Mouse (Mus musculus): ENCODE data around the gene Nudt22. TPM values are rescaled to one million over a fixed set of nuclear protein-coding genes. Genes with fewer than 3 reads are reported as not detected.
A peak's percentile ranks its signal among the peaks of the same experiment; 100 is the strongest.

Nudt22 gene
- polyA plus RNA-seq, 1 experiment, result 19.4 TPM

DNA sequence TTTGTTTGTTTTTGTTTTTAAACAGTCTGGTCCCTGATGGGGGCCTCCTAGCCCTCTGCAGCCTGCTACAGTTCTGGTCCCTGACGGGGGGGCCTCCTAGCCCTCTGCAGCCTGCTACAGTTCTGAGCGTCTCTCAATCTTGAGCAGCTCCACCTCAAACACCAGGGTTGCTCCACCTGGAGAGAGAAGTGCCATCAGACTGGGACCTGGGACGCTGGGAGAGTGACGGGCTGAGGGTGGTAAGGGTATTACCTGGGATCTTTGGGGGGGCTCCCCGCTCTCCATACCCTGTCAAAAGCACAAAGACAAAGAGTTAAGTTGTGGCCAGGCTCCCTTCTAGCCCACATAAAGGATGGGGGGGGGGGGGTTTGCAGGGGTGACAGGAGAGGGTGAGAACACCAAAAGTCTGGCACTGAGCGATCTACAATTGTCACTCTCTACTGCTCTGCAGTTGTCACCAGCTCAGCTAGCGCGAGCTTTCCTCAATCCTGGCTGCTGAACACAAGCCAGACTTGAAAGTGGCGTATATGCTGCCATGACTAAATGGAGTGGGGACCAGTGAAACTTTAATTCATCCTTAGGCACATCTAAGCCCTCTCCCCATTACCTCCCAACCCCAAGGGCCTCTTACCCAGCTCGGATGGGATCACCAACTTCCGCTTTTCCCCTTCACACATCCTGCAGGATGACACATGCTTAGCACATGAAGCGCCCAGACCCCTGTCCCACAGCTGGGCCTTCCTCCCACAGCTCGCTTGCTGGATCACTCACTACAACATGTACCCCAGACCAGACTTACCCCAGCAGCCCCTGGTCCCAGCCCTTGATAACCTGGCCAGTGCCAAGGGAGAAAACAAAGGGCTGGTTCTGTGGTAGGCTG is 17.9 kb downstream of the Nudt22 start:
- TF ChIP-seq CTCF (IDR thresholded peaks at IDR 0.05; ENCODE audit: extremely low read depth, insufficient read depth, insufficient read length, insufficient replicate concordance) (no peak), POLR2A (IDR thresholded peaks at IDR 0.05; ENCODE audit: low read depth, low read length) (no peak)
- H3K4me3 ChIP-seq (ENCODE audit: extremely low read depth, insufficient read depth, insufficient read length), result no peak overlapping the region
- no peaks in the 10 kb centered on the region for H3K27me3 ChIP-seq (ENCODE audit: control insufficient read depth, insufficient read depth, low read length)
- peaks cover 4% of the 10 kb centered on the region; the same call in 1 of the 2 replicates for H3K36me3 ChIP-seq (ENCODE audit: control insufficient read depth, insufficient read depth, low read length)
- peaks cover 18% of the 10 kb centered on the region for H3K4me1 ChIP-seq (ENCODE audit: control insufficient read depth, insufficient read depth, insufficient read length)
- H3K27ac ChIP-seq (ENCODE audit: insufficient read depth, low read length), result no peak overlapping the region
- WGBS, result 90% methylated on average over 13 of the region's 13 CpGs
- no peak for DNase-seq (ENCODE audit: low read depth in 1 of 2, low spot score in 2 of 2)

- peak within 1 kb of the TSS; percentile 65 for H3K27ac ChIP-seq (ENCODE audit: insufficient read depth, low read length)
- peaks cover 18% of the 10 kb centered on the region for H3K4me1 ChIP-seq (ENCODE audit: control insufficient read depth, insufficient read depth, insufficient read length)
- peak within 1 kb of the TSS; percentile 65 for H3K4me3 ChIP-seq (ENCODE audit: extremely low read depth, insufficient read depth, insufficient read length)
- no peaks in the 10 kb centered on the region for H3K27me3 ChIP-seq (ENCODE audit: control insufficient read depth, insufficient read depth, low read length)
- under 1% methylated on average over 16 of the region's 16 CpGs for WGBS
- TF ChIP-seq POLR2A (IDR thresholded peaks at IDR 0.05; ENCODE audit: low read depth, low read length) (no peak), CTCF (IDR thresholded peaks at IDR 0.05; ENCODE audit: extremely low read depth, insufficient read depth, insufficient read length, insufficient replicate concordance) (0 out of 2 replicates have a peak, but pooled peaks have one; percentile 20)
- DNase-seq (ENCODE audit: low read depth in 1 of 2, low spot score in 2 of 2), result peak; percentile 25 to 45
- peaks cover 4% of the 10 kb centered on the region; the same call in 1 of the 2 replicates for H3K36me3 ChIP-seq (ENCODE audit: control insufficient read depth, insufficient read depth, low read length)
Measured at GRCm38 (mm10) chr19:6975537-6976521, 20.1 kb downstream of the Nudt22 start, which contains the start of gene Plcb3. Gene Plcb3 (minus strand): TSS chr19:6976470.

DNA sequence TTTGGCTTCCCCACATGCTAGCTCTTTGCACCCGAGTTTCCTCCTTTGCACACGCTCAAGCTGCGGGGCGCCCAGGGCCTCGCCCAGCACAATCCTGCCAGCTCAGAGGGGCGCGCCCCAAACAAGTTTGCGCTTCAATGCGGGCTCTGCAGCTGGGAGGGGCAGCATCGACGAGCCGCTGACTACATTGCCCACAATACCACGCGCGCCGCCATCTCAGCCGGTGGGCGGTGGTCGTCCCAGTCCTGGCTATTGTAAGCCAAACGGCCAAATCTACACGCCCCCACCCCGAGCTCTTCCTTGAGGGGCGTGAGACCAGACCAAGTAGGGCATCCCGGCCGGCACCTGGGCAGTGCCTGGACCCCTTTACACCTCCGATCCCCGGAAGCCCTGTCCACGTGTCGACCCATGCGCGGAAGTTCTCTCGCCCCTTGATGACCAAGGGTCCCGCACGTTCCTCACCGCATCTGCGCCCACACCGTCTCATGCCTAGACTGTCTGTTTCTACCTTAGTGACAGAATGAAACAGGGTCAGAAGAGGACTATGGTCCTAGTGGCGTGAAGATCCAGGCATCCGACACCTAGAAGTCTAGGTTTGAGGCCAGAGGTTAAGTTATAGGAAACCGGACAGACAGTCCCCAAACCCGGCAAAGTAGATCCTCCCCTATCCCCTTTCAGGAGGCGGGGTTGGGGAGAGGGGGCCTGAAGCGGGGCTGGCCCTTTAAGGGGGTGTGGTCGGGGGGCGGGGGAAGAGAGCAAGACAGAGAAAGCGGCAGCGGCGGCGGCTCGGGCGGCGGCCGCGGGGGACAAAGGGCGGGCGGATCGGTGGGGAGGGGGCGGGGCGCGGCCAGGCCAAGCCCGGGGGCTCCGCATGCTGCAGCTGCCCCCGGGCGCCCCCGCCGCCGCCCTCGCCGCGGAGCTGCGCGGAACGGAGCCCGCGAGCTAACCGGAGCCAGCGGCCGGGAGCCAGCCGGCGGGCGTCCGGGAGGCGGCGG is 21.4 kb downstream of the Nudt22 start, which contains the start of gene Ppp1r14b:
TSS of gene Ppp1r14b (plus strand) at position 758 of the 995 bp plus-strand sequence.
- peak; percentile 45 to 74 for DNase-seq (ENCODE audit: low read depth in 1 of 2, low spot score in 2 of 2)
- H3K4me1 ChIP-seq (ENCODE audit: control insufficient read depth, insufficient read depth, insufficient read length), result peaks cover 22% of the 10 kb centered on the region
- no peak for TF ChIP-seq CTCF (IDR thresholded peaks at IDR 0.05; ENCODE audit: extremely low read depth, insufficient read depth, insufficient read length, insufficient replicate concordance)
- no peak for TF ChIP-seq POLR2A (IDR thresholded peaks at IDR 0.05; ENCODE audit: low read depth, low read length)
- H3K27me3 ChIP-seq (ENCODE audit: control insufficient read depth, insufficient read depth, low read length), result no peaks in the 10 kb centered on the region
- peak within 1 kb of the TSS; percentile 69 for H3K27ac ChIP-seq (ENCODE audit: insufficient read depth, low read length)
- peaks cover 4% of the 10 kb centered on the region; the same call in 1 of the 2 replicates for H3K36me3 ChIP-seq (ENCODE audit: control insufficient read depth, insufficient read depth, low read length)
- peak within 1 kb of the TSS; percentile 70 for H3K4me3 ChIP-seq (ENCODE audit: extremely low read depth, insufficient read depth, insufficient read length)
- whole genome bisulfite sequencing, result under 1% methylated on average over 68 of the region's 84 CpGs

DNA sequence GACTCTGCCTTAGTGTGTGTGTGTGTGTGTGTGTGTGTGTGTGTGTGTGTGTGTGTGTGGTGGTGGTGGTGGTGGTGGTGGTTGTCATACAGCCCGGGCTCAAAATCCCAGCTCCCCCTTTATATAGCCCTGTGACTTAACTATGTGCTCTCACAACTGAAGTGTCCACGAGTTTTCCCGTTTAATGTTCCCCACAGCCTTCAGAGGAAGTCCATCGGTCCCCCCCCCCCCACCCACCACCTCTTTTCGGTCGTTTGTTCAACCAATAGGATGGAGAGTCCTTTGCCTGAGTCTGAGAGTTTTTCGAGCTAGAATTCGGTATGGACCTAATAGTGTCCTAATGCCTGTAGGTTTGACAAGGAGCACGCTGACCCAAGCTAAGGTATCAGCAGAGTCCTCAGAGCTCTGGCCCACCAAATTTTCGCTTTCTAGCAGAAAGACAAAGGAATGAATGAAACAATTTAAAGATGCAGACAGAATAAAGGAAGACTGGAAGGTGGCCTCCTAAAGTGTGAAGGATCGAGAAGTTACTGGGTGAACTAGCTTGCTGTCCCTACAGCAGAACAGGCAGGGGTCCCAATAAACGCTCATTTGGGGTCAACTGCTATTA is 22.2 kb downstream of the Nudt22 start:
- no peak for DNase-seq (ENCODE audit: low read depth in 1 of 2, low spot score in 2 of 2)
- no peaks in the 10 kb centered on the region for H3K27me3 ChIP-seq (ENCODE audit: control insufficient read depth, insufficient read depth, low read length)
- H3K27ac ChIP-seq (ENCODE audit: insufficient read depth, low read length), result no peak overlapping the region
- H3K36me3 ChIP-seq (ENCODE audit: control insufficient read depth, insufficient read depth, low read length), result peaks cover 4% of the 10 kb centered on the region; the same call in 1 of the 2 replicates
- TF ChIP-seq POLR2A (IDR thresholded peaks at IDR 0.05; ENCODE audit: low read depth, low read length) (no peak), CTCF (IDR thresholded peaks at IDR 0.05; ENCODE audit: extremely low read depth, insufficient read depth, insufficient read length, insufficient replicate concordance) (no peak)
- WGBS, result 36% methylated on average over 12 of the region's 12 CpGs
- H3K4me3 ChIP-seq (ENCODE audit: extremely low read depth, insufficient read depth, insufficient read length), result no peak overlapping the region
- H3K4me1 ChIP-seq (ENCODE audit: control insufficient read depth, insufficient read depth, insufficient read length), result peaks cover 24% of the 10 kb centered on the region

DNA sequence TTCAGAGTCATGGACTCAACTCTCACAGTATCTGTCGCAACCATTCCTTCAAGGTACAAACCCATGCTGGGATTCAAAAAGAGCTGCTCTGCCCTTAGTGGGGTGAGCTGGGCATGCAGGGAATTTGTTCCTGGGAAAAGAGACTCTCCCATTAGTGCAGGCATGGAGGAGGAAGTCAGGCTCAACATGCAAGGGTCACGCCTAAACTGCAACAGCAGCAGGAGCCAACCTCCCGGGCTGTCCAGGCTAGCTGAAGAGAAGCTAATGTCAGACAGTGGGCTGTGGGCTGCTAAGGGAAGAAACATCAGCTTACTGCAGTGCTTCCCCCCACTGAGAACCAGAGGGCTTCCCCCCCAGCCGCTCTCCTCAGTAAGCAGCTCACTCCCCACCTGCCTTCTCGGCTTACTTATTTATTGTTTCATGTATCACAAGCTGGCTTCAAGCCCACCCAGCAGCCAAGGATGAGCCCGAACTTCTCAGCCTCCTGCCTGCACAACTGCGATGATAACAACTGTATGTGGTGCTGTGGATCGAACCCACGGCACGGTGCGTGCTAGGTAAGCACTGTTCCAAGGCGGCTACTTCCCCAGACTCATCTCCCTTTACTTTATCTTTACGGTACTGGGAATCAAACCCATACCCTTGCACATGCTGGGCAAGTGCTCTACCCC is 23.5 kb downstream of the Nudt22 start:
- H3K27me3 ChIP-seq (ENCODE audit: control insufficient read depth, insufficient read depth, low read length), result no peaks in the 10 kb centered on the region
- H3K4me3 ChIP-seq (ENCODE audit: extremely low read depth, insufficient read depth, insufficient read length), result no peak overlapping the region
- TF ChIP-seq POLR2A (IDR thresholded peaks at IDR 0.05; ENCODE audit: low read depth, low read length), result no peak
- no peak for TF ChIP-seq CTCF (IDR thresholded peaks at IDR 0.05; ENCODE audit: extremely low read depth, insufficient read depth, insufficient read length, insufficient replicate concordance)
- DNase-seq (ENCODE audit: low read depth in 1 of 2, low spot score in 2 of 2), result no peak
- 0 out of 2 replicates have a peak, but pooled peaks cover 3% of the 10 kb centered on the region for H3K36me3 ChIP-seq (ENCODE audit: control insufficient read depth, insufficient read depth, low read length)
- no peak overlapping the region for H3K27ac ChIP-seq (ENCODE audit: insufficient read depth, low read length)
- 90% methylated on average over 13 of the region's 13 CpGs for WGBS
- peaks cover 21% of the 10 kb centered on the region for H3K4me1 ChIP-seq (ENCODE audit: control insufficient read depth, insufficient read depth, insufficient read length)

Measured in spleen, adult 2 months (tissue).